Mouse (Mus musculus): ENCODE data around the gene Mat2a. TPM values are rescaled to one million over a fixed set of nuclear protein-coding genes. Genes with fewer than 3 reads are reported as not detected.
A peak's percentile ranks its signal among the peaks of the same experiment; 100 is the strongest.

Gene Mat2a
- polyA plus RNA-seq, 1 experiment, result 274 TPM

DNA sequence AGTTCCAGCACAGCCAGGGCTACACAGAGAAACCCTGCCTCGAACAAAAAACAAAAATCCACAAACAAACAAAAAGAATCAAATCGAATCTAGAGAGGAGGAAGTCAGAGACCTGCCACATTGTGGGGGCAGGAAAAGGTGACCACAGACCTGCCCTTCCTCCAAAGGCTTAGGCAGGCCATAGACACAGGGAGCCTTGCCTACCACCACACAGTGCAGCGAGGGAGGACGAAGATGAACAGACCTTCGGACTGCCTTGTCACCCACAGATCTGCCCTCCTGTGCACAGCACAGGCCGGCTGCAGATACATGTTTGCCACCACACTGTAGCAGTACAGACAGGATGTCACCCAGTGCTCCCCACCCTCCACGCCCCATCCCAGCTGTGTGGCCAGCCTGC lies 28.8 kb downstream of the Mat2a start:
- DNase-seq (ENCODE audit: low read depth), result no peak
- no peak for TF ChIP-seq CTCF (IDR thresholded peaks at IDR 0.05; ENCODE audit: borderline replicate concordance, extremely low read depth, insufficient read depth, insufficient read length)
- no peak for TF ChIP-seq POLR2A (IDR thresholded peaks at IDR 0.05; ENCODE audit: borderline replicate concordance, extremely low read depth, insufficient read depth, insufficient read length, poor library complexity, severe bottlenecking)

DNA sequence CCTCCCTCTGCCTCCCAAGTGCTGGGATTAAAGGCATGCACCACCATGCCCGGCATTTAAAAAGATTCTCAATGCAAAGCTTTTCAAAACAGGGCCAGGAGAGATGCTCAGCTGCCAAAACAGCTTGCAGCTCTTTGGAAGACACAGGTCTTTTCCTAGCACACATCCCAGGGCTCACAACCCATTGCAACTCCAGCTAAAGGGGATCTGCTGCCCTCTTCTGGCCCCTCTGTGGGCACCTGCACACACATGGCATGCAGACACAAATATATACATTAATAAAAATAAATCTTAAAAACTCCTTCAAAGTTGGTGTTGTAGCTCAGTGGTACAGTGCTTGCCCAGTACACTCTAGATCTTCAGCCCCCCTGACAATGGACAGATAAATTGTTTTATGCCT lies 29.4 kb downstream of the Mat2a start:
- TF ChIP-seq CTCF (IDR thresholded peaks at IDR 0.05; ENCODE audit: borderline replicate concordance, extremely low read depth, insufficient read depth, insufficient read length), result no peak
- no peak for TF ChIP-seq POLR2A (IDR thresholded peaks at IDR 0.05; ENCODE audit: borderline replicate concordance, extremely low read depth, insufficient read depth, insufficient read length, poor library complexity, severe bottlenecking)
- no peak for DNase-seq (ENCODE audit: low read depth)

DNA sequence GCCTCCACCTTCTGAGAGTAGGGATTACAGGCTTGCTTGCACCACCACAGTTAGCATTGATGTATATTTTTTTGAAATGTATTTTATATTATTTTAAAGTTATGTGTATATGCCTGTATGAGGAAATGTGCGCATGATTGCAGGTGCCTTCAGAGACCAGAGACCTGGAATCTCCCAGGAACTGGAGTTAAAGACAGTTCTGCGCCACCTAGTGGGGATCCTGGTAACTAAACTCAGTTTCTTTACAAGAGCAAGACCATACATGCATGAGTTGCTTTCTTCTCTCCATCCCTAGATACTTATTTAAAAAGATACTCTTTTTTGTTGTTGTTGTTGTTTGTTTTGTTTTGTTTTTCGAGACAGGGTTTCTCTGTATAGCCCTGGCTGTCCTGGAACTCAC lies 29.8 kb downstream of the Mat2a start:
- no peak for TF ChIP-seq POLR2A (IDR thresholded peaks at IDR 0.05; ENCODE audit: borderline replicate concordance, extremely low read depth, insufficient read depth, insufficient read length, poor library complexity, severe bottlenecking)
- TF ChIP-seq CTCF (IDR thresholded peaks at IDR 0.05; ENCODE audit: borderline replicate concordance, extremely low read depth, insufficient read depth, insufficient read length), result peak; percentile 77; the same call in 1 of the 2 replicates
- peak; percentile 86 for DNase-seq (ENCODE audit: low read depth)

DNA sequence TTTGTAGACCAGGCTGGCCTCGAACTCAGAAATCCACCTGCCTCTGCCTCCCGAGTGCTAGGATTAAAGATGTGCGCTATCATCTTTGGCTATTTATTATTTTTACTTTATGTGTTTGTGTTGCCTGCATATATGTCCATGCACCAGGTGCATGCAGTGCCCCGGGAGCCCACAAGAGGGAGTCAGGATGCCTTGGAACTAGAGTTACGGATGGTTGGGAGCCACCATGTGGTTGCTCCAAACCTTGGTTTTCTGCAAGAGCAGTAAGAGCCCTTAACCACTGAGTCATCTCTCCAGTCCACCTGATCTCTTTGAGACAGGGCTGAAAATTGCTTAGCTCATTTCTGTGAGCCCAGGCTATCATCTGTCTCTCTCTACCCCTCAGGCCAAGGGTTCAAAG lies 32.2 kb downstream of the Mat2a start:
- DNase-seq (ENCODE audit: low read depth), result peak; percentile 91
- peak; percentile 93 for TF ChIP-seq CTCF (IDR thresholded peaks at IDR 0.05; ENCODE audit: borderline replicate concordance, extremely low read depth, insufficient read depth, insufficient read length)
- TF ChIP-seq POLR2A (IDR thresholded peaks at IDR 0.05; ENCODE audit: borderline replicate concordance, extremely low read depth, insufficient read depth, insufficient read length, poor library complexity, severe bottlenecking), result no peak

DNA sequence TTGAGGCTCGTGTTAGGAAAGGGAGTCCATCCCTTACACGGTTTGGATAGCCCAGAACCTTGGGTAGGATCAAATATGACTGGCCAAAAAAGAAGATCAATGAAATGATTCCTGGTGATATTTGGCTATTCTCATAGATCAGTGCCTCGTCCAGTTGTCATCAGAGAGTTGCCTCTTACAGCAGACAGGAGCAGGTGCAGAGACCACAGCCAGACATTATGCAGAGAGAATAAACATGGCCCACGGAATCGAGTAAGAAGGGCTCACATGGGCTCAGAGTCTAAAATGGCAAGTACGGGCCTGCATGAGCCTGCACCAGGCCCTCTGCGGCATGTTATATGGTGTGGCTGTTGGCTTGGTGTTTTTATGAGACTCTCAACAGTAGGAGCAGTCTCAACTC lies 34.0 kb downstream of the Mat2a start:
- TF ChIP-seq POLR2A (IDR thresholded peaks at IDR 0.05; ENCODE audit: borderline replicate concordance, extremely low read depth, insufficient read depth, insufficient read length, poor library complexity, severe bottlenecking) (no peak), CTCF (IDR thresholded peaks at IDR 0.05; ENCODE audit: borderline replicate concordance, extremely low read depth, insufficient read depth, insufficient read length) (no peak)
- DNase-seq (ENCODE audit: low read depth), result no peak

DNA sequence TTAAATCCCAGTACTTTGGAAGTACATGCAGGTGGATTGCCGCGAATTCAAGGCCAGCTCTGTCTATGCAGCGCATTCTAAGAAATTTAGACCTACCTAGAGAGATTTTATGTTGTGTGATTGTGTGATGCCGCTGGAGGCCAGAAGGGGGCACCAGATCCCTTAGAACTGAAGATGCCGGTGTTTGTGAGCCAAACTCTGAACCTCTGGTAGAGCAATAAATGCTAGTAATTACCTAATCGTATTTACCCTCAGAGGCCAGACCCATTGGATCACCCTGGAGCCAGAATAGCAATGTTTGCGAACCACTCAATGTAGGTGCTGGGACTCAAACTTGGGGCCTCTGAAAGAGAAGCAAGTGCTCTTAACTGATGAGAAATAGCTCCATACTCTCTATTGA lies 37.5 kb downstream of the Mat2a start:
- DNase-seq (ENCODE audit: low read depth), result peak; percentile 80
- TF ChIP-seq CTCF (IDR thresholded peaks at IDR 0.05; ENCODE audit: borderline replicate concordance, extremely low read depth, insufficient read depth, insufficient read length), result peak; percentile 79; the same call in 1 of the 2 replicates
- no peak for TF ChIP-seq POLR2A (IDR thresholded peaks at IDR 0.05; ENCODE audit: borderline replicate concordance, extremely low read depth, insufficient read depth, insufficient read length, poor library complexity, severe bottlenecking)

DNA sequence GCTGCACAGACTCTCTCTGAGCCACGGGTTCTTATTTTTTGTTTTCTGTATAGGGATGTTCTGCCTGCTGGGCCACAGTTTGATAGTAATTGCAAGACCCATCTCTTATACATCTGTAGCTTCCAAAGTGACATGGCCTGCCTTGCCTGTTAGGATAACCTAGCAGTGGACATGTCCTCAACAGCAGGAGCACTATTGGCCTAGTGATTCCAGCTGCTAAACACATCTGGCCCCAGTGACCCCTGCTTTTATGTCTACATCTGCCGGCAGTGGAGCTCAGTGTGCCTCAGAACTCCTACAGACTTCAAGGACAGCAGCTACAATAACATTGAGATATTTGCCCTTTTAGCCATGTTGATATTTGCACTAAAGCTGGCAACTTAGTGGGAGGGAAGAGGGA lies 39.4 kb downstream of the Mat2a start:
- TF ChIP-seq CTCF (IDR thresholded peaks at IDR 0.05; ENCODE audit: borderline replicate concordance, extremely low read depth, insufficient read depth, insufficient read length) (no peak), POLR2A (IDR thresholded peaks at IDR 0.05; ENCODE audit: borderline replicate concordance, extremely low read depth, insufficient read depth, insufficient read length, poor library complexity, severe bottlenecking) (no peak)
- DNase-seq (ENCODE audit: low read depth), result peak; percentile 38

DNA sequence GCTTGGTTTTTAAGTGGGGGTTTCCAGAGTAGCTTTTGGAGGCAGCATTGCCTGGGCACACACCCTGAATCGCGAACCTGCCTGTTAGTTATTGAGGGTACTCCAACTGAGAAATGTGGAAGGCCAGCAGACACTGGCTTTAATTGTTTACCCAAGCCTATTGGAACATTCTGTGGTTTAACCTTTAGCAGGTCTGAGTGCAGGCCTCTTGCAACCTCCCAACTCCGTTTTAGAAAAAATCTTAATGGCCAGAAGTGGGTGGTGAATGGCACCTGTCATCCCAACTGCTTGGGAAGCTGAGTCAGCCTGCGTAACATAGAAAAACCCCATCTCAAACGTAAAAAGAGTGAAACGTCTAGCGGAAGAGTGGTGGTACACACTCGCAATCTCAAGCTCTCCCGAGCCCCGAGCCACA lies 42.5 kb downstream of the Mat2a start:
- TF ChIP-seq CTCF (IDR thresholded peaks at IDR 0.05; ENCODE audit: borderline replicate concordance, extremely low read depth, insufficient read depth, insufficient read length), result no peak
- no peak for TF ChIP-seq POLR2A (IDR thresholded peaks at IDR 0.05; ENCODE audit: borderline replicate concordance, extremely low read depth, insufficient read depth, insufficient read length, poor library complexity, severe bottlenecking)
- no peak for DNase-seq (ENCODE audit: low read depth)

DNA sequence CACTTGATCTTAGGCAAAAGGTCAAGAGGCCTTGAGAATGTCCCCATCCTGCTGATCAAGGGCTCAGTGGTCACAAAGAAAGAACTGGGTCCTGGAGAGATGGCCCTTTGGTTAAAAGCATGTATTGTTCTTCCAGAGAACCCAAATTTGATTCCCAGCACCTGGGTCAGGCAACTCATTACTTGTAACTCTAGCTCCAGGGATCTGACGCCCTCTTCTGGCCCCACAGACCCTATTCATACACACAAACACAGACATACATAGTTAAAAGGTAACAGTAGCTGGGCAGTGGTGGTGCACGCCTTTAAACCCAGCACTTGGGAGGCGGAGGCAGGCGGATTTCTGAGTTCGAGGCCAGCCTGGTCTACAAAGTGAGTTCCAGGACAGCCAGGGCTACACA lies 47.0 kb downstream of the Mat2a start:
- DNase-seq (ENCODE audit: low read depth), result no peak
- TF ChIP-seq POLR2A (IDR thresholded peaks at IDR 0.05; ENCODE audit: borderline replicate concordance, extremely low read depth, insufficient read depth, insufficient read length, poor library complexity, severe bottlenecking), result no peak
- TF ChIP-seq CTCF (IDR thresholded peaks at IDR 0.05; ENCODE audit: borderline replicate concordance, extremely low read depth, insufficient read depth, insufficient read length), result no peak

DNA sequence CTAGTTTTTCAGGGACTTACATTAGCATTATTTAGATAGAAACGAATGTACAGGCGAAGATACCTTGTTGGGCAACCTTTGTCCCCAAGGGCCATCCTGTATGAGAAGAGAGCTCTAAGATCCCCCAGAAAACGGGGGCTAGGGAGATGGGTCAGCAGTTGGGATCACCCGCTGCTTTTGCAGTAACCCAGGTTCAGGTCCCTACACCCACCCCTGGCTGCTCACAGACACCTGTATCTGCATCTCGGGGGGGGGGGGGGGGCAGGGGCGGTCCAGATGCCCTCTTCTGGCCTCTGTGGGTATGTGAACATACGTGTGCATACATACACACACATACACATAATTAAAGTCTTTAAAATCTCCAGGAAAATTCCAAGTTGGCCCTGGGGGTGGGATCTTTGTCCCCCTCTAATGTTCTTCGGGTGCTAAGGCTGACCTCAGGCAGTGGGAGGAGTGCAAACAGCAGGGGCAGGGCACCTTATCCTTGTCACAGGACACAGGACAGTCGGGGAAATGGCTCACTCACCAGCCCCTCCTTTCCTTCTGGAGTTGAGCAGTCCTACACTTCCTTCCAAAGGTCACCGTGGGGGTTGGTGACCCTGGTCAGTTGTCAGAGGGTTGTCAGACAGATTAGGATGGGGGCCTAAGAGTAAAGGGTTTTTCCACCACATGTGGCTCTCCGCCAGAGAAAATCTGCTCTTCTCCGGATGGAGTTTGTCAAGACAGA lies 48.4 kb downstream of the Mat2a start:
- TF ChIP-seq POLR2A (IDR thresholded peaks at IDR 0.05; ENCODE audit: borderline replicate concordance, extremely low read depth, insufficient read depth, insufficient read length, poor library complexity, severe bottlenecking), result no peak
- no peak for TF ChIP-seq CTCF (IDR thresholded peaks at IDR 0.05; ENCODE audit: borderline replicate concordance, extremely low read depth, insufficient read depth, insufficient read length)
- peak; percentile 20 for DNase-seq (ENCODE audit: low read depth)

DNA sequence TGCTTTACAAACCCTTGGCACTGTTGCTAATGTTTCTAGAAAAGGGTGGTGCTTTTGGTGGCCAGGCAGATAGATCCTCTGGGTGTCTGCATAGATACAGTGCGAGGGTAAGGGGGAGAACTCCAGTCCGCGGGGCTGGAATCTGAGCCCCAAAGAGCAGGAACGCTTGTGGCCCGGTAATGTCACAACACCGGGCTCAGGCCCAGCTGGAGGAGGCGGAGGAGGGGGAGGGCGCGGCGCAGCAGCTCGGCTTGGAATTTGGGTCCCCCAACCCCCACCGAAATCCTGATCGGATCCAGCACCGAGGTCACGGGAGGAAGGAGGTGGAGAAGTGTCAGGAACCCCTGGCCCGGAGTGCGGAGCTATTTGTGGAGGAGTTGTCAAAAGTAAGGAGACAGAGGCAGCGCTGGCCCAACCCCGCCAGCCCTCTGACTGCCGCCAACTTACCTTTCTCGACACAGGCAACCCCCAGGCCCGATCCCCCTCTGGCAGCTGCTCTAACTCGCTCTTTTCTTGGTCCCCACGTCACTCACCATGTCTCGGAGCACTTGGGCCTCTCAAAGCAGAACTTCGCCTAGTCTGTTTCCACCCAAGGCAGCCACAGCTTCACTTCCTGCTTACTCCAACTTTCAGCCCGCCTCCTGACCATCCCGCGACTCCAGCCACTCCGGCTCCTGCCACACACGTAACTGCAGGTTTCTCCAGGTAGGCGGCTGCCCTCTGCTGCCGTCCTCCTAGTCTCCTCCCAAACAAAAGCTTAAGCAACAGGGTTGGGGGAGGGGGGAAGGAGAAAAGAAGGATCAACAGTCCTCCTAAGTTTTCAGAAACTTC lies 49.2 kb downstream of the Mat2a start, which contains the start of gene Vamp8:
TSS of gene Vamp8 (minus strand) at position 763 of the 831 bp plus-strand sequence.
- TF ChIP-seq CTCF (IDR thresholded peaks at IDR 0.05; ENCODE audit: borderline replicate concordance, extremely low read depth, insufficient read depth, insufficient read length) (no peak), POLR2A (IDR thresholded peaks at IDR 0.05; ENCODE audit: borderline replicate concordance, extremely low read depth, insufficient read depth, insufficient read length, poor library complexity, severe bottlenecking) (no peak)
- DNase-seq (ENCODE audit: low read depth), result peak; percentile 53

All from brain, embryonic 14.5 days (tissue).